16 mouse cellular contexts compared by ENCODE assay signal in genomic region chr17:27339823-27340222, GRCm38 (mm10).
"Had no signal": no experiment of that assay in that cellular context is flagged by ENCODE, and none has a peak within 500 bp of the region (broad histone marks: within the 10 kb centered on the region; RNA-seq: fewer than 3 reads in every experiment).

No protein-coding gene starts in this region.

- DNase-seq: right cerebral cortex, adult 18-20 months; right cerebral cortex, postnatal 14 days; right cerebral cortex, postnatal 25 days; right cerebral cortex, postnatal 4 days; spleen, adult 18-20 months; thymus, adult 18-20 months; thymus, adult 2 months; thymus, postnatal 14 days; thymus, postnatal 25 days; thymus, postnatal 36 days; thymus, postnatal 4 days had no signal

- H3K4me3 ChIP-seq: neural tube, embryonic 12.5 days; neural tube, embryonic 13.5 days; neural tube, embryonic 15.5 days; stomach, embryonic 15.5 days had no signal

- H3K4me2 ChIP-seq: neural tube, embryonic 12.5 days; neural tube, embryonic 13.5 days; neural tube, embryonic 15.5 days; stomach, embryonic 15.5 days had no signal

- H3K4me1 ChIP-seq: neural tube, embryonic 15.5 days had no signal

- H3K27ac ChIP-seq: neural tube, embryonic 12.5 days; neural tube, embryonic 13.5 days; neural tube, embryonic 15.5 days; stomach, embryonic 15.5 days; stomach, postnatal 0 days had no signal

- H3K27me3 ChIP-seq: neural tube, embryonic 12.5 days; neural tube, embryonic 13.5 days; neural tube, embryonic 15.5 days; stomach, embryonic 15.5 days had no signal

- H3K9me3 ChIP-seq: neural tube, embryonic 12.5 days; neural tube, embryonic 13.5 days; neural tube, embryonic 15.5 days; stomach, embryonic 15.5 days had no signal

- H3K9ac ChIP-seq: neural tube, embryonic 12.5 days; neural tube, embryonic 13.5 days; neural tube, embryonic 15.5 days; stomach, embryonic 15.5 days had no signal

- H3K36me3 ChIP-seq: neural tube, embryonic 12.5 days; neural tube, embryonic 13.5 days; neural tube, embryonic 15.5 days; stomach, embryonic 15.5 days had no signal
